Mouse (Mus musculus): Measurements from ENCODE around the gene Rabepk. TPM values are rescaled to one million over a fixed set of nuclear protein-coding genes. Genes with fewer than 3 reads are reported as not detected.

The Rabepk gene
- total and polyA plus RNA-seq, 3 experiments: 47.1 to 85.3 TPM; not detected in 1

DNA sequence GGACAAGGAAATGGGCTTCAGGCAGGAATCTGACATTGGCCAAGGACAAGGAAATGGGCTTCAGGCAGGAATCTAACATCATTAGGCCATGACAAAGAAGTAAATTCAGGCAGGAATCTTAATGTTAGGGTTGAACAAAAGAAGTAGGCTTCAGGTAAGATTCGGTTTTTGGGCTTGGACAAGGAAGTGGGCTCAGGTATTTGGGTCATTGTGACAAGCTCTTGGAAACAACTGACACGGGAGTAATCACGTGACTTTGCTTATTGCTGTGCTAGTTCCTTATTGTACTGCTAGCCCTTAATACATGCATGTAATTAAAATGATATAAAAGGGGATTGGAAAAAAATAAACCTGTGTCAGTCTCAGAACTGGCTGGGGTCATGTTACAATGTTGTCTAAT, 36.0 kb upstream of the Rabepk start:
- Histone ChIP-seq H3K36me3 (ENCODE audit: control insufficient read depth in 1 of 2, insufficient read depth in 2 of 2, low read length in 2 of 2) (peaks cover 0 to 5% of the 10 kb centered on the region in 2 experiments; a peak in 1 of 4 replicates), H3K79me2 (ENCODE audit: control insufficient read depth, insufficient read depth, low read length, poor library complexity) (peaks cover 2% of the 10 kb centered on the region; the same call in 1 of the 2 replicates), H3K9me3 (replicated peaks; ENCODE audit: insufficient read depth, low read length) (no peaks in the 10 kb centered on the region), H3K27me3 (ENCODE audit: control insufficient read depth in 1 of 2, insufficient read depth in 2 of 2, low read length in 2 of 2) (0 out of 4 replicates have a peak, but pooled peaks cover 0 to 1% of the 10 kb centered on the region in 2 experiments), H3K9ac (ENCODE audit: control insufficient read depth, low read depth, low read length, poor library complexity, severe bottlenecking) (no peak overlapping the region), H3K4me1 (ENCODE audit: control insufficient read depth in 1 of 2, insufficient read depth in 2 of 2, low read length in 2 of 2) (peaks cover 2 to 3% of the 10 kb centered on the region in 2 experiments; a peak in 2 of 4 replicates), H3K27ac (ENCODE audit: control insufficient read depth, low read depth, low read length) (no peak overlapping the region), H3K4me3 (ENCODE audit: control insufficient read depth in 1 of 2, insufficient read depth in 1 of 2, low read depth in 2 of 2, low read length in 2 of 2) (no peak overlapping the region)
- no peak for DNase-seq (ENCODE audit: low read depth, low spot score)
- TF ChIP-seq KAT2A (conservative IDR thresholded peaks at IDR 0.05; ENCODE audit: low read depth, low read length) (no peak), TAL1 (IDR thresholded peaks at IDR 0.05; ENCODE audit: low read length) (no peak), USF1 (IDR thresholded peaks at IDR 0.05; ENCODE audit: low read depth, low read length) (peak; percentile 62; the same call in 1 of the 2 replicates)

DNA sequence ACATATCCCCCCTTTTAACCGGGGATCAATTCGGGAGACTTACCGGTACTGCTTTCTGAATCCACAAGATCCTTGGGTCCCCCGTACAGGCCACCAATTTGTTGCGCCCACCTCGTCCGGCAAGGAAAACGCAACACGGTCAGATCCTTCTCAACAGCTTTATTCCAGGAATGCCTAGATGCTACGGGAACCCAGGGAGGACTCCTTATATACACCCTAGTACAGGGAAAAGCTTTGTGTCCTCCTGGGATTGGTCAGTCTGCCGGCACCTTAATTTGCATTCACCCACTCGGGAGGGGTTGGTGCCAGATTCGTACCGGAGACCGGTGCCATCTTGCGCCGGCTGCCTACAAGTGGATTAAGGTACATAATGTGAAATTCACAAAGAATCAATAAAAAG, 33.9 kb upstream of the Rabepk start:
- Histone ChIP-seq H3K9ac (ENCODE audit: control insufficient read depth, low read depth, low read length, poor library complexity, severe bottlenecking) (peak overlapping the region; percentile 86), H3K79me2 (ENCODE audit: control insufficient read depth, insufficient read depth, low read length, poor library complexity) (peaks cover 2% of the 10 kb centered on the region; the same call in 1 of the 2 replicates), H3K4me1 (ENCODE audit: control insufficient read depth in 1 of 2, insufficient read depth in 2 of 2, low read length in 2 of 2) (peaks cover 2 to 3% of the 10 kb centered on the region in 2 experiments; a peak in 2 of 4 replicates), H3K27ac (ENCODE audit: control insufficient read depth, low read depth, low read length) (peak overlapping the region; percentile 89), H3K27me3 (ENCODE audit: control insufficient read depth in 1 of 2, insufficient read depth in 2 of 2, low read length in 2 of 2) (0 out of 4 replicates have a peak, but pooled peaks cover 0 to 1% of the 10 kb centered on the region in 2 experiments), H3K9me3 (replicated peaks; ENCODE audit: insufficient read depth, low read length) (no peaks in the 10 kb centered on the region), H3K4me3 (ENCODE audit: control insufficient read depth in 1 of 2, insufficient read depth in 1 of 2, low read depth in 2 of 2, low read length in 2 of 2) (peak overlapping the region; percentile 87 to 96), H3K36me3 (ENCODE audit: control insufficient read depth in 1 of 2, insufficient read depth in 2 of 2, low read length in 2 of 2) (peaks cover 0 to 5% of the 10 kb centered on the region in 2 experiments; a peak in 1 of 4 replicates)
- DNase-seq (ENCODE audit: low read depth, low spot score): peak; percentile 84
- TF ChIP-seq NELFE (IDR thresholded peaks at IDR 0.05; ENCODE audit: low read depth, low read length) (peak; percentile 61), E2F4 (IDR thresholded peaks at IDR 0.05; ENCODE audit: borderline replicate concordance, low read depth, low read length) (no peak), SMC3 (IDR thresholded peaks at IDR 0.05; ENCODE audit: low read depth, low read length) (no peak), ETS1 (IDR thresholded peaks at IDR 0.05; ENCODE audit: low read depth, low read length) (no peak), MAX (IDR thresholded peaks at IDR 0.05; ENCODE audit: low read length) (no peak), ELF1 (IDR thresholded peaks at IDR 0.05; ENCODE audit: low read depth, low read length) (no peak), ZC3H11A (IDR thresholded peaks at IDR 0.05; ENCODE audit: low read depth, low read length) (no peak), GATA1 (IDR thresholded peaks at IDR 0.05; ENCODE audit: low read depth, low read length) (no peak), TCF12 (IDR thresholded peaks at IDR 0.05; ENCODE audit: low read depth, low read length) (no peak), TAL1 (IDR thresholded peaks at IDR 0.05; ENCODE audit: low read length) (no peak), MAFK (IDR thresholded peaks at IDR 0.05; ENCODE audit: borderline replicate concordance, low read depth, low read length) (no peak), HCFC1 (IDR thresholded peaks at IDR 0.05; ENCODE audit: low read depth, low read length) (no peak), GABPA (IDR thresholded peaks at IDR 0.05; ENCODE audit: low read depth, low read length) (no peak), TBP (IDR thresholded peaks at IDR 0.05; ENCODE audit: low read depth, low read length) (peak; percentile 95), POLR2A (IDR thresholded peaks at IDR 0.05; ENCODE audit: control insufficient read depth in 1 of 2, insufficient read depth in 1 of 2, low read depth in 1 of 2, low read length in 2 of 2, poor library complexity in 1 of 2) (peak in 1 of 2 experiments; percentile 76; a peak in 2 of 4 replicates), POLR2AphosphoS5 (IDR thresholded peaks at IDR 0.05; ENCODE audit: borderline replicate concordance, low read depth, low read length) (no peak), ZNF384 (IDR thresholded peaks at IDR 0.05; ENCODE audit: low read depth, low read length) (no peak), CHD1 (IDR thresholded peaks at IDR 0.05; ENCODE audit: low read depth, low read length) (no peak), POLR2AphosphoS2 (IDR thresholded peaks at IDR 0.05; ENCODE audit: low read length) (peak; percentile 47; the same call in 1 of the 2 replicates), MYB (IDR thresholded peaks at IDR 0.05; ENCODE audit: low read depth, low read length) (no peak), MYC (IDR thresholded peaks at IDR 0.05; ENCODE audit: low read depth, low read length) (no peak), JUND (IDR thresholded peaks at IDR 0.05; ENCODE audit: low read depth, low read length) (no peak), CTCF (IDR thresholded peaks at IDR 0.05 in 2 of 3, conservative IDR thresholded peaks at IDR 0.05 in 1 of 3; ENCODE audit: control insufficient read depth in 1 of 3, insufficient read depth in 1 of 3, low read depth in 2 of 3, low read length in 3 of 3, poor library complexity in 1 of 3, severe bottlenecking in 1 of 3) (no peak), USF1 (IDR thresholded peaks at IDR 0.05; ENCODE audit: low read depth, low read length) (no peak), EP300 (IDR thresholded peaks at IDR 0.05; ENCODE audit: low read depth in 1 of 2, low read length in 2 of 2) (no peak), ZMIZ1 (IDR thresholded peaks at IDR 0.05; ENCODE audit: low read depth, low read length) (0 out of 2 replicates have a peak, but pooled peaks have one; percentile 30), MEF2A (IDR thresholded peaks at IDR 0.05; ENCODE audit: extremely low read depth, insufficient replicate concordance, low read depth, low read length, poor library complexity, severe bottlenecking) (no peak), RCOR1 (IDR thresholded peaks at IDR 0.05; ENCODE audit: low read depth, low read length) (no peak), USF2 (IDR thresholded peaks at IDR 0.05; ENCODE audit: borderline replicate concordance in 1 of 2, insufficient read depth in 1 of 2, low read depth in 1 of 2, low read length in 2 of 2) (no peak), SIN3A (IDR thresholded peaks at IDR 0.05; ENCODE audit: low read length) (peak; percentile 31; the same call in 1 of the 2 replicates)
